Comparison of ENCODE assay signal across 9 mouse cellular contexts in genomic region chr14:118131472-118131871, GRCm38 (mm10). TPM values are rescaled to one million over a fixed set of nuclear protein-coding genes. Genes with fewer than 3 reads are reported as not detected.
DNase-seq lines count a peak whose midpoint lies in the region; ATAC-seq and TF ChIP-seq lines count a peak whose summit lies in the region.
"Had no signal": no experiment of that assay in that cellular context is flagged by ENCODE, and none has a peak within 500 bp of the region (broad histone marks: within the 10 kb centered on the region; RNA-seq: fewer than 3 reads in every experiment).

No protein-coding gene starts in this region.

- H3K27me3 ChIP-seq in neural tube, embryonic 11.5 days (ENCODE audit: control insufficient read depth, insufficient read depth, low read length), result no peaks in the 10 kb centered on the region
- H3K27me3 ChIP-seq in limb, embryonic 14.5 days (ENCODE audit: control insufficient read depth, insufficient read depth, low read length), result no peaks in the 10 kb centered on the region
- H3K27me3 ChIP-seq in stomach, embryonic 16.5 days (ENCODE audit: control insufficient read depth, insufficient read depth, low read length), result no peaks in the 10 kb centered on the region

- H3K27ac ChIP-seq in neural tube, embryonic 11.5 days (ENCODE audit: low read depth, low read length), result no peak overlapping the region
- no peak overlapping the region for H3K27ac ChIP-seq in limb, embryonic 14.5 days (replicated peaks; ENCODE audit: low read depth, low read length)
- no peak overlapping the region for H3K27ac ChIP-seq in stomach, embryonic 16.5 days (ENCODE audit: low read length)

- peak; percentile 25 for DNase-seq in adrenal gland, postnatal 14 days
- no peak for DNase-seq in adrenal gland, adult 8-10 months
- DNase-seq in neural tube, embryonic 11.5 days (ENCODE audit: low spot score), result no peak
- no peak for DNase-seq in neural tube, embryonic 10.5 days (ENCODE audit: extremely low spot score, low spot score)
- DNase-seq in limb, embryonic 14.5 days (ENCODE audit: low spot score), result no peak
- no peak for DNase-seq in layer of hippocampus, adult 11-12 months (ENCODE audit: low spot score)
- DNase-seq in cerebellum, adult 11-12 months, result no peak
- DNase-seq: kidney, postnatal 36 days had no signal

- ATAC-seq in neural tube, embryonic 11.5 days (ENCODE audit: insufficient read depth, low FRiP score, low TSS enrichment), result no peak
- ATAC-seq in limb, embryonic 14.5 days (ENCODE audit: low FRiP score, low read depth), result no peak
- ATAC-seq in stomach, embryonic 16.5 days (ENCODE audit: insufficient read depth, low FRiP score), result no peak

- H3K9ac ChIP-seq in neural tube, embryonic 11.5 days (ENCODE audit: low read length), result peak overlapping the region; percentile 61
- H3K9ac ChIP-seq in limb, embryonic 14.5 days (ENCODE audit: low read depth, low read length, severe bottlenecking), result peak overlapping the region; percentile 86
- peak overlapping the region; percentile 88 for H3K9ac ChIP-seq in stomach, embryonic 16.5 days (ENCODE audit: low read length)

- peak overlapping the region; percentile 84 for H3K4me2 ChIP-seq in neural tube, embryonic 11.5 days (ENCODE audit: low read depth)
- peak overlapping the region; percentile 86 for H3K4me2 ChIP-seq in limb, embryonic 14.5 days (replicated peaks; ENCODE audit: low read depth, low read length, severe bottlenecking)
- H3K4me2 ChIP-seq in stomach, embryonic 16.5 days (ENCODE audit: low read depth, low read length), result peak overlapping the region; percentile 88

- 78% methylated on average over 7 of the region's 7 CpGs for WGBS in neural tube, embryonic 11.5 days
- 77% methylated on average over 7 of the region's 7 CpGs for WGBS in limb, embryonic 14.5 days
- 70% methylated on average over 7 of the region's 7 CpGs for WGBS in stomach, embryonic 16.5 days

- H3K4me3 ChIP-seq in neural tube, embryonic 11.5 days (ENCODE audit: low read depth, low read length), result peak overlapping the region; percentile 67
- peak overlapping the region; percentile 81 for H3K4me3 ChIP-seq in limb, embryonic 14.5 days (replicated peaks; ENCODE audit: low read length)
- peak overlapping the region; percentile 86 for H3K4me3 ChIP-seq in stomach, embryonic 16.5 days (replicated peaks; ENCODE audit: low read length)

- H3K4me1 ChIP-seq in neural tube, embryonic 11.5 days (ENCODE audit: control insufficient read depth, insufficient read depth, low read length), result peaks cover 5% of the 10 kb centered on the region; the same call in 1 of the 2 replicates
- peaks cover 17% of the 10 kb centered on the region for H3K4me1 ChIP-seq in limb, embryonic 14.5 days (ENCODE audit: control insufficient read depth, insufficient read depth, low read length)
- H3K4me1 ChIP-seq in stomach, embryonic 16.5 days (ENCODE audit: control insufficient read depth, insufficient read depth, low read length), result peaks cover 10% of the 10 kb centered on the region

- TF ChIP-seq POLR2A in limb, embryonic 14.5 days (IDR thresholded peaks at IDR 0.05; ENCODE audit: borderline replicate concordance, extremely low read depth, insufficient read depth, insufficient read length), result no peak

- H3K9me3 ChIP-seq in neural tube, embryonic 11.5 days (ENCODE audit: control insufficient read depth, low read length), result no peaks in the 10 kb centered on the region
- H3K9me3 ChIP-seq in limb, embryonic 14.5 days (ENCODE audit: control insufficient read depth, low read length), result no peaks in the 10 kb centered on the region
- H3K9me3 ChIP-seq in stomach, embryonic 16.5 days (replicated peaks; ENCODE audit: control insufficient read depth, low read length), result no peaks in the 10 kb centered on the region

- H3K36me3 ChIP-seq in neural tube, embryonic 11.5 days (ENCODE audit: control insufficient read depth, insufficient read depth, low read length), result peaks cover 4% of the 10 kb centered on the region; the same call in 1 of the 2 replicates
- H3K36me3 ChIP-seq in limb, embryonic 14.5 days (ENCODE audit: control insufficient read depth, insufficient read depth, low read length), result peaks cover 34% of the 10 kb centered on the region
- H3K36me3 ChIP-seq in stomach, embryonic 16.5 days (ENCODE audit: control insufficient read depth, insufficient read depth, low read length), result no peaks in the 10 kb centered on the region

RNA-seq across cellular contexts. Expression of gene Tgds, which starts 1.1 kb away (rescaled TPM):
- total RNA-seq in adrenal gland, postnatal 14 days (2021), result 22.0 and 22.4 TPM in 2 replicates
- total RNA-seq in adrenal gland, adult 8-10 months (2022), result 10 to 100 TPM; 16.5 to 20.9 (median 17.0) TPM
- 30.9 and 31.2 TPM in 2 replicates for polyA plus RNA-seq in neural tube, embryonic 11.5 days (2014; fragmentation: Nextera tagmentation; extraction: Ambion mirVana)
- polyA plus RNA-seq in limb, embryonic 14.5 days (2012; rRNA removed), result 36.0 and 39.9 TPM in 2 replicates
- 37.9 and 38.6 TPM in 2 replicates for polyA plus RNA-seq in limb, embryonic 14.5 days (2014; fragmentation: Nextera tagmentation; extraction: Ambion mirVana)
- 33.0 and 34.3 TPM in 2 replicates for polyA plus RNA-seq in stomach, embryonic 16.5 days (2015; fragmentation: Nextera tagmentation; extraction: Ambion mirVana)

RNA-seq across cellular contexts. Expression of gene Gpr180, which starts 5.5 kb away (rescaled TPM):
- 25.3 and 26.0 TPM in 2 replicates for total RNA-seq in adrenal gland, postnatal 14 days (2021)
- 10 to 100 TPM; 29.0 to 32.3 (median 31.5) TPM for total RNA-seq in adrenal gland, adult 8-10 months (2022)
- 36.6 and 42.0 TPM in 2 replicates for polyA plus RNA-seq in neural tube, embryonic 11.5 days (2014; fragmentation: Nextera tagmentation; extraction: Ambion mirVana)
- 60.8 and 75.7 TPM in 2 replicates for polyA plus RNA-seq in limb, embryonic 14.5 days (2012; rRNA removed)
- 82.6 and 84.5 TPM in 2 replicates for polyA plus RNA-seq in limb, embryonic 14.5 days (2014; fragmentation: Nextera tagmentation; extraction: Ambion mirVana)
- 50.1 and 55.3 TPM in 2 replicates for polyA plus RNA-seq in stomach, embryonic 16.5 days (2015; fragmentation: Nextera tagmentation; extraction: Ambion mirVana)
